Mouse (Mus musculus) spleen, adult 10 weeks (tissue): Measurements from ENCODE around the gene Aldoart2. TPM values are rescaled to one million over a fixed set of nuclear protein-coding genes. Genes with fewer than 3 reads are reported as not detected.

Source experiments
- polyA plus RNA-seq: library from polyadenylated mRNA; stranded (reverse); fragments of 350-450 nt; fragmentation: Illumina TruSeq; extraction: RNeasy Lipid Tissue Mini Kit (QIAGEN cat#74804); gene quantifications from one replicate; pipeline ENCODE4 v1.2.3, GENCODE M21; 2015; ENCODE audit warnings: low replicate concordance; ENCODE audit not compliant: insufficient read depth

Aldoart2 gene
- polyA plus RNA-seq, result not detected

DNA sequence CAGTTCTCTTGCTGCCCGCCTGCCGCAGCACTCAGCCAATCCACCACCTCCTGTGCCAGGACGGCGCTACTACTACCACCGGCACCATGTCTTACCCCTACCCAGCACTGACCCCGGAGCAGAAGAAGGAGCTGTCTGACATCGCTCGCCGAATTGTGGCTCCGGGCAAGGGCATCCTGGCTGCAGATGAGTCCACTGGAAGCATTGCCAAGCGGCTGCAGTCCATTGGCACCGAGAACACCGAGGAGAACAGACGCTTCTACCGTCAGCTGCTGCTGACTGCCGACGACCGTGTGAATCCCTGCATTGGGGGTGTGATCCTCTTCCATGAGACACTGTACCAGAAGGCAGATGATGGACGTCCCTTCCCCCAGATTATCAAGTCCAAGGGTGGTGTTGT lies at the start of gene Aldoart2:
TSS of gene Aldoart2 (plus strand) at position 34 of the 400 bp plus-strand sequence.

DNA sequence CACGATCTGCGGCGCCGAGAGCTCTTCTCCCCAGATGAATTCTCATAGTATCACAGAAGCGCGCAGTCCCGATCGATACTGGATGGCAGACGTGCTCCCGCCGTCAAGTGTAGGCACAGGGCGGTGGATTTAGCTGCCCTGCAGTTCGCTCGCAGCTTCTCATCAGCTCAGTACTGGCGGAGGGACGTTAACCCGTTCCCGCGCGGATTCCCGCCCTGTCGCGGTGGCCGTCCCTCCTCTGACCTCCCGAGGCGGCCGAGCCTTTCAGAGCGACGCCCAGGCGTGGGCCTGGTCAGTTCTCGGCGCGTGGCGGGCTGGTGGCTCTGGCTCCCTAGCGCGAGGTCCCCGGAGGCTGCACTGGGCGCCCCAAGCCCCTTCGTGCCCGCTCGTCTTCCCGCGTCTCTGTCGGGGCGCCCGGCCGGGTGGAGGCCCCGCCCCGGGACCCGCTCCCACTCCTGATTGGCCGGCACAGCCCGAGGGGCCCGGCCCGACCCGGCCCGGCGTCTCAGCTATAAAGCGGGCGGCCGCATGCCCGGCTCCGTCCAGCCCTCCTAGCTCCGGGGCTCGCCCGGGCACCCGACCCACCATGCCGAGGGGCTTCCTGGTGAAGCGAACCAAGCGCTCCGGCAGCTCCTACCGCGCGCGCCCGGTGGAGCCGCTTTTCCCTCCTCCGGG lies 34.0 kb downstream of the Aldoart2 start, which contains the start of gene Insm2:
TSS of gene Insm2 (plus strand) at position 541 of the 675 bp plus-strand sequence.

Other genes starting within 250 kb of the Aldoart2 start
- gene Psma6, start 181.0 kb upstream of the Aldoart2 start, polyA plus RNA-seq, result 275 TPM
- gene Nfkbia, start 72.6 kb upstream of the Aldoart2 start, polyA plus RNA-seq, result 128 TPM
- not detected for gene Insm2, start 34.2 kb downstream of the Aldoart2 start, polyA plus RNA-seq